Mouse (Mus musculus) macrophage (primary cell): ENCODE measurements around the gene Psmb2. TPM values are rescaled to one million over a fixed set of nuclear protein-coding genes. Genes with fewer than 3 reads are reported as not detected.
A peak's percentile ranks its signal among the peaks of the same experiment; 100 is the strongest.

Source experiments
- H3K27ac ChIP-seq: fragments of 350-480 bp; formaldehyde crosslinking; 2 replicates; pipeline ENCODE4 v1.9.0; 2021
- H3K36me3 ChIP-seq: fragments of 350-480 bp; formaldehyde crosslinking; 2 replicates; pipeline ENCODE4 v1.9.0; 2021; ENCODE audit errors: inconsistent target
- H3K4me3 ChIP-seq: fragments of 350-480 bp; formaldehyde crosslinking; 2 replicates; pipeline ENCODE4 v1.9.0; 2021; ENCODE audit errors: inconsistent target
- H3K79me2 ChIP-seq: fragments of 350-480 bp; formaldehyde crosslinking; 2 replicates; pipeline ENCODE4 v1.9.0; 2021; ENCODE audit errors: inconsistent target
- WGBS: methylation state at CpG from one replicate; pipeline ENCODE4 v1.1.7; 2026; ENCODE audit warnings: inconsistent platforms; ENCODE audit not compliant: missing documents; 5-methylcytosine and 5-hydroxymethylcytosine counted together
- polyA plus RNA-seq: library from polyadenylated mRNA; stranded (reverse); fragments of 250-400 nt; gene quantifications from 3 replicates; pipeline ENCODE4 v1.2.4, GENCODE M21; 2018; ENCODE audit warnings: inconsistent platforms

Gene Psmb2
- polyA plus RNA-seq, 1 experiment from 2014 or later = 164 TPM

GRCm38 (mm10) chr4:126739966-126740676 lies 62.7 kb downstream of the Psmb2 start:
- no peaks in the 10 kb centered on the region for H3K36me3 ChIP-seq
- no peak overlapping the region for H3K4me3 ChIP-seq
- WGBS = 67% methylated on average over 10 of the region's 10 CpGs
- no peak overlapping the region for H3K27ac ChIP-seq
- H3K79me2 ChIP-seq = no peaks in the 10 kb centered on the region

GRCm38 (mm10) chr4:126741448-126741847 lies 64.0 kb downstream of the Psmb2 start:
- Histone ChIP-seq H3K79me2 (no peaks in the 10 kb centered on the region), H3K36me3 (peaks cover 6% of the 10 kb centered on the region; the same call in 1 of the 2 replicates), H3K4me3 (no peak overlapping the region), H3K27ac (no peak overlapping the region)
- WGBS = 10% methylated on average over 12 of the region's 12 CpGs

- no peak overlapping the region for H3K27ac ChIP-seq
- H3K4me3 ChIP-seq = no peak overlapping the region
- H3K79me2 ChIP-seq = no peaks in the 10 kb centered on the region
- 76% methylated on average over 2 of the region's 2 CpGs for WGBS
- H3K36me3 ChIP-seq = peaks cover 11% of the 10 kb centered on the region; the same call in 1 of the 2 replicates
These were observed 65.5 kb downstream of the Psmb2 start for GRCm38 (mm10) chr4:126742976-126743375.

- H3K27ac ChIP-seq = no peak overlapping the region
- no peak overlapping the region for H3K4me3 ChIP-seq
- no peaks in the 10 kb centered on the region for H3K79me2 ChIP-seq
- peaks cover 16% of the 10 kb centered on the region; the same call in 1 of the 2 replicates for H3K36me3 ChIP-seq
- WGBS = 77% methylated on average over 11 of the region's 11 CpGs
These were observed 66.3 kb downstream of the Psmb2 start for GRCm38 (mm10) chr4:126743713-126744112.

GRCm38 (mm10) chr4:126744831-126745230 lies 67.4 kb downstream of the Psmb2 start:
- Histone ChIP-seq H3K79me2 (no peaks in the 10 kb centered on the region), H3K27ac (no peak overlapping the region), H3K36me3 (peaks cover 20% of the 10 kb centered on the region; the same call in 1 of the 2 replicates), H3K4me3 (no peak overlapping the region)
- WGBS = 94% methylated on average over 14 of the region's 14 CpGs

- 52% methylated on average over 12 of the region's 13 CpGs for WGBS
- Histone ChIP-seq H3K27ac (no peak overlapping the region), H3K4me3 (no peak overlapping the region), H3K36me3 (peaks cover 20% of the 10 kb centered on the region; the same call in 1 of the 2 replicates), H3K79me2 (no peaks in the 10 kb centered on the region)
These were observed 68.2 kb downstream of the Psmb2 start for GRCm38 (mm10) chr4:126745506-126746193.

GRCm38 (mm10) chr4:126746194-126746840 lies 68.9 kb downstream of the Psmb2 start:
- Histone ChIP-seq H3K27ac (no peak overlapping the region), H3K36me3 (peaks cover 20% of the 10 kb centered on the region; the same call in 1 of the 2 replicates), H3K79me2 (no peaks in the 10 kb centered on the region), H3K4me3 (no peak overlapping the region)
- 93% methylated on average over 10 of the region's 10 CpGs for WGBS

- Histone ChIP-seq H3K79me2 (peaks cover 8% of the 10 kb centered on the region; the same call in 1 of the 2 replicates), H3K27ac (no peak overlapping the region), H3K4me3 (no peak overlapping the region), H3K36me3 (peaks cover 20% of the 10 kb centered on the region; the same call in 1 of the 2 replicates)
- WGBS = 94% methylated on average over 8 of the region's 8 CpGs
These were observed 71.0 kb downstream of the Psmb2 start for GRCm38 (mm10) chr4:126748381-126748780.

GRCm38 (mm10) chr4:126749553-126749952 lies 72.1 kb downstream of the Psmb2 start:
- Histone ChIP-seq H3K79me2 (peaks cover 15% of the 10 kb centered on the region; the same call in 1 of the 2 replicates), H3K27ac (no peak overlapping the region), H3K36me3 (peaks cover 20% of the 10 kb centered on the region; the same call in 1 of the 2 replicates), H3K4me3 (no peak overlapping the region)
- 88% methylated on average over 11 of the region's 11 CpGs for WGBS

- no peak overlapping the region for H3K27ac ChIP-seq
- H3K4me3 ChIP-seq = no peak overlapping the region
- WGBS = 97% methylated on average over 25 of the region's 26 CpGs
- peaks cover 20% of the 10 kb centered on the region; the same call in 1 of the 2 replicates for H3K36me3 ChIP-seq
- H3K79me2 ChIP-seq = peaks cover 21% of the 10 kb centered on the region; the same call in 1 of the 2 replicates
These were observed 72.7 kb downstream of the Psmb2 start for GRCm38 (mm10) chr4:126750046-126750683.

GRCm38 (mm10) chr4:126750863-126751555 lies 73.6 kb downstream of the Psmb2 start:
- Histone ChIP-seq H3K4me3 (no peak overlapping the region), H3K27ac (no peak overlapping the region), H3K79me2 (peaks cover 23% of the 10 kb centered on the region; the same call in 1 of the 2 replicates), H3K36me3 (peaks cover 19% of the 10 kb centered on the region; the same call in 1 of the 2 replicates)
- 91% methylated on average over 8 of the region's 8 CpGs for WGBS

GRCm38 (mm10) chr4:126751556-126752023 lies 74.2 kb downstream of the Psmb2 start:
- Histone ChIP-seq H3K27ac (no peak overlapping the region), H3K36me3 (peaks cover 13% of the 10 kb centered on the region; the same call in 1 of the 2 replicates), H3K79me2 (peaks cover 23% of the 10 kb centered on the region; the same call in 1 of the 2 replicates), H3K4me3 (no peak overlapping the region)
- 91% methylated on average over 10 of the region's 10 CpGs for WGBS

- WGBS = 20% methylated on average over 11 of the region's 13 CpGs
- peak overlapping the region; percentile 90 for H3K4me3 ChIP-seq
- no peak overlapping the region for H3K27ac ChIP-seq
- H3K36me3 ChIP-seq = peaks cover 9% of the 10 kb centered on the region; the same call in 1 of the 2 replicates
- H3K79me2 ChIP-seq = peaks cover 23% of the 10 kb centered on the region; the same call in 1 of the 2 replicates
These were observed 74.7 kb downstream of the Psmb2 start for GRCm38 (mm10) chr4:126752024-126752607.
